Mouse (Mus musculus) stomach, embryonic 14.5 days (tissue): ENCODE data around the gene L1td1. TPM values are rescaled to one million over a fixed set of nuclear protein-coding genes. Genes with fewer than 3 reads are reported as not detected.

Experiments used
- ATAC-seq: fragments of 200-750 bp; cut with Nextera tagmentation; 2 replicates; pipeline ENCODE4 v1.8.0; 2017; ENCODE audit warnings: low read depth, moderate TSS enrichment; ENCODE audit not compliant: insufficient number of reproducible peaks, insufficient read depth, low FRiP score
- H3K27ac ChIP-seq: fragments of 300-500 bp; sonication (generic); 2 replicates; pipeline ENCODE4 v1.5.1; 2014; ENCODE audit warnings: mild to moderate bottlenecking, low read length, moderate library complexity, mixed read lengths
- H3K27me3 ChIP-seq: fragments of 300-500 bp; sonication (generic); 2 replicates; pipeline ENCODE4 v1.6.1; 2014; ENCODE audit warnings: low read length, control low read depth, mixed read lengths; ENCODE audit not compliant: control insufficient read depth, insufficient read depth
- H3K36me3 ChIP-seq: fragments of 300-500 bp; sonication (generic); 2 replicates; pipeline ENCODE4 v1.6.1; 2014; ENCODE audit warnings: mild to moderate bottlenecking, control low read depth, low read length, moderate library complexity, mixed read lengths; ENCODE audit not compliant: control insufficient read depth, insufficient read depth
- H3K4me1 ChIP-seq: fragments of 300-500 bp; sonication (generic); 2 replicates; pipeline ENCODE4 v1.6.1; 2014; ENCODE audit warnings: low read length, control low read depth, mixed read lengths; ENCODE audit not compliant: control insufficient read depth, insufficient read depth
- H3K4me2 ChIP-seq: fragments of 300-500 bp; sonication (generic); replicated peaks from 2 replicates; pipeline ENCODE4 v1.6.1; 2014; ENCODE audit warnings: low read depth, low read length, control low read depth
- H3K4me3 ChIP-seq: fragments of 300-500 bp; sonication (generic); 2 replicates; pipeline ENCODE4 v1.5.1; 2014; ENCODE audit warnings: low read depth, low read length, control low read depth
- H3K9ac ChIP-seq: fragments of 300-500 bp; sonication (generic); replicated peaks from 2 replicates; pipeline ENCODE4 v1.6.1; 2014; ENCODE audit warnings: low read depth, mild to moderate bottlenecking, control low read depth, low read length, moderate library complexity, mixed read lengths
- H3K9me3 ChIP-seq: fragments of 300-500 bp; sonication (generic); 2 replicates; pipeline ENCODE4 v1.6.1; 2016; ENCODE audit warnings: low read depth, low read length, control low read depth; ENCODE audit not compliant: control insufficient read depth
- WGBS: fragments of 180-500 bp; shearing (Covaris S2); extraction: QIAGEN DNeasy Blood & Tissue Kit; methylation state at CpG from one replicate; pipeline ENCODE4 v1.1.7; 2014; 5-methylcytosine and 5-hydroxymethylcytosine counted together
- polyA plus RNA-seq: library from polyadenylated mRNA; unstranded; fragments of >200 nt; fragmentation: Nextera tagmentation; extraction: Ambion mirVana; gene quantifications from 2 replicates; pipeline ENCODE4 v1.2.1, GENCODE M21; 2014

Gene L1td1
- polyA plus RNA-seq, 1 experiment from 2014 or later, result 0.41 TPM

- no peaks in the 10 kb centered on the region for H3K36me3 ChIP-seq
- H3K4me1 ChIP-seq, result peaks cover 6% of the 10 kb centered on the region; the same call in 1 of the 2 replicates
- H3K9me3 ChIP-seq, result no peaks in the 10 kb centered on the region
- H3K27ac ChIP-seq, result no peak overlapping the region
- ATAC-seq, result no peak
- 33% methylated on average over 4 of the region's 4 CpGs for WGBS
- H3K4me2 ChIP-seq, result no peak overlapping the region
- H3K9ac ChIP-seq, result no peak overlapping the region
- H3K27me3 ChIP-seq, result no peaks in the 10 kb centered on the region
- H3K4me3 ChIP-seq, result no peak overlapping the region
Observed at GRCm38 (mm10) chr4:98725439-98725838, 1.1 kb upstream of the L1td1 start.

DNA sequence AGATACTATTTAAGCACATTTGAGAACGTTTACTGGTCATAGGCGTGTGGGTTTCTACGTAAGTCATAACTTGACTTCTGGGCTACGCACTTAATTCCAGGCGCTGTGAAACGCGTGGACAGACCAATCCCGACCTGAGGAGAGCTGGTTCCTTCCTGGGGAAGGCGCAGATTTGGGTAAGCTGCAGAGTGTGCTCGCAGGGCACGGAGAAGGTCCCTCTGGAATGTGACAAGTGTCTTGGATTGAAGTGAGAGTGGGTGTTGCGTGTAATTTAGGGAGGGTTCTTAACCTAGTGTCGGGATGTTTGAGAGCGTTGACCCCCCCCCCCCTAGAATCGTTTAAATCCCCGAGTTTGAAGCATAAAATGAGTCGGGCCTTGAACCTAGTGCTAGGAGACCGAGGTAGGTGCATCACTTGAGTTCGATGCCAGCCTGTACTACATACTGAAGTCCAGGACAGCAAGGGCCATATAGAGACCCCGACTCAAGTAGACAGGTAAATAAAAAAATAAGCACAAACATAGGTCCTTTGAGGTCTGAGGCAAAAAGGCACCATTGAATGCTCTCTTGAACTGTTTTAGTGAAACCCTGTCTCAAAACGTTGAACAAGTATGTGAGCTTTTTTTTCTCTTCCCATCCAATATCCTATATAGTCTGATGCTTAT, 893 bp downstream of the L1td1 start:
- ATAC-seq, result no peak
- peak overlapping the region; percentile 28 for H3K4me3 ChIP-seq
- H3K27ac ChIP-seq, result no peak overlapping the region
- no peaks in the 10 kb centered on the region for H3K9me3 ChIP-seq
- no peak overlapping the region; the same call in 1 of the 2 replicates for H3K9ac ChIP-seq
- peaks cover 6% of the 10 kb centered on the region; the same call in 1 of the 2 replicates for H3K4me1 ChIP-seq
- whole genome bisulfite sequencing, result 6% methylated on average over 21 of the region's 21 CpGs
- no peaks in the 10 kb centered on the region for H3K27me3 ChIP-seq
- peak overlapping the region; percentile 68 for H3K4me2 ChIP-seq
- H3K36me3 ChIP-seq, result no peaks in the 10 kb centered on the region

GRCm38 (mm10) chr4:98727959-98728347, 1.4 kb downstream of the L1td1 start:
- Histone ChIP-seq H3K4me2 (peak overlapping the region; percentile 68), H3K4me1 (peaks cover 6% of the 10 kb centered on the region; the same call in 1 of the 2 replicates), H3K27ac (no peak overlapping the region), H3K36me3 (no peaks in the 10 kb centered on the region), H3K9me3 (no peaks in the 10 kb centered on the region), H3K27me3 (no peaks in the 10 kb centered on the region), H3K9ac (no peak overlapping the region), H3K4me3 (peak overlapping the region; percentile 28; the same call in 1 of the 2 replicates)
- WGBS, result 3% methylated on average over 10 of the region's 10 CpGs
- no peak for ATAC-seq

DNA sequence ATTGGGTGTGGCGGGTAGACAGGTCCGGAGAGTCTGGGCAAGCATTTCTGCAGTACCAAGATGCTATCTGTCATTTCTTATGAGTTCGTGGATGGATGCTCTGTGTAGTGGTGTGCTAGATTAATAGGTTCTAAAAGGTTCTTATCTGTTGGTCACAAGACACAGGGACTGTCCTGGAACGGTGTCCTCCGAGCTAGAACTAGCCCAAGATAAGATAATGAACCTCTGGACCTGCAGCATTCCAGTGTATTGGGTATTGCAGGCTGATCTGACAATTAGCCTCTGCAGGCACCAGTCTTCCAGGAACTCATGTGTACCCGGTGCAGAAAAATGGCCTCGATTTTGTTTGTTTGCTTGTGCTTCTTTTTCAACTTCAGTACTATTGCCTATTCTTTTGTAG, 2.2 kb downstream of the L1td1 start:
- Histone ChIP-seq H3K27me3 (no peaks in the 10 kb centered on the region), H3K9ac (no peak overlapping the region), H3K27ac (no peak overlapping the region), H3K4me3 (no peak overlapping the region), H3K4me1 (peaks cover 6% of the 10 kb centered on the region; the same call in 1 of the 2 replicates), H3K36me3 (no peaks in the 10 kb centered on the region), H3K9me3 (no peaks in the 10 kb centered on the region), H3K4me2 (no peak overlapping the region)
- ATAC-seq, result no peak
- WGBS, result 55% methylated on average over 7 of the region's 7 CpGs

- no peaks in the 10 kb centered on the region for H3K4me1 ChIP-seq
- H3K4me3 ChIP-seq, result no peak overlapping the region
- H3K36me3 ChIP-seq, result no peaks in the 10 kb centered on the region
- H3K9ac ChIP-seq, result no peak overlapping the region
- H3K27me3 ChIP-seq, result no peaks in the 10 kb centered on the region
- H3K27ac ChIP-seq, result no peak overlapping the region
- 94% methylated on average over 16 of the region's 16 CpGs for WGBS
- no peaks in the 10 kb centered on the region for H3K9me3 ChIP-seq
- ATAC-seq, result no peak
- H3K4me2 ChIP-seq, result no peak overlapping the region
Observed at GRCm38 (mm10) chr4:98733660-98734059, 7.1 kb downstream of the L1td1 start.

- ATAC-seq, result peak; percentile 42; the same call in 1 of the 2 replicates
- Histone ChIP-seq H3K9me3 (no peaks in the 10 kb centered on the region), H3K4me2 (no peak overlapping the region), H3K9ac (no peak overlapping the region), H3K4me3 (no peak overlapping the region), H3K36me3 (no peaks in the 10 kb centered on the region), H3K27me3 (no peaks in the 10 kb centered on the region), H3K4me1 (0 out of 2 replicates have a peak, but pooled peaks cover 2% of the 10 kb centered on the region), H3K27ac (no peak overlapping the region)
- WGBS, result 38% methylated on average over 2 of the region's 2 CpGs
Observed at GRCm38 (mm10) chr4:98739753-98740152, 13.2 kb downstream of the L1td1 start.

DNA sequence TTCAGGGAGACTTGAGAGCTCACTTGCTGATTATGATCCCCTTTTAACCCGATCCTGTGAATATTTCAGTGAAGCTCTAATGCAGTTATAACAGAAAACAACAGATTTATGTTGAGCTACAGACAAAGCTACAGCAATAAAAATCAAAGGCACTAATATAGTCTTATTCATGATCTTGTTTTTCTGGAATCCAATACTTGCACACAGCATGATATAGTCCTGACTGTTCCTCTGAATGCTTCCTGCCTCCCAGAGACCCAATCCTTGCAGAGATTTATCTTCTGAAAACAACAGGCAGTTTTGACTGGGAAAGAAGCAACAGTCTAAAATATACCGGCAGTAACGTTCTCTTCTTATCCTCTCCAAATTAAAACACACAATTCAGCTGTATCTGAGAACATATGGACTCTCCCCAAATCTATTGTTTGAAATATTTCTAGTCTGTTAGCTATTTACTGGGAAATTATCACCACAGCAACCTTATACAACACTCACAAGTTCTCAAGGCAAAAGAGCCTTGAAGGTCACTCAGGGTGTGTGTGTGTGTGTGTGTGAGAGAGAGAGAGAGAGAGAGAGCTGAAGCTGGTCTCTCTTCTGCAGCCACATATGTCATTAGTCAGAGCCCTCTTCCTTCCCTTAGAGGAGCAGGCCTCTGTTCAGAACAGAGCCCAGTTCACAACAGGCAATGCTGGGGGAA, 16.8 kb downstream of the L1td1 start:
- no peak for ATAC-seq
- H3K9me3 ChIP-seq, result no peaks in the 10 kb centered on the region
- 49% methylated on average over 3 of the region's 3 CpGs for WGBS
- H3K27me3 ChIP-seq, result no peaks in the 10 kb centered on the region
- H3K4me2 ChIP-seq, result no peak overlapping the region
- H3K4me3 ChIP-seq, result no peak overlapping the region
- no peaks in the 10 kb centered on the region for H3K36me3 ChIP-seq
- no peak overlapping the region for H3K9ac ChIP-seq
- peak overlapping the region; percentile 30; the same call in 1 of the 2 replicates for H3K27ac ChIP-seq
- 0 out of 2 replicates have a peak, but pooled peaks cover 2% of the 10 kb centered on the region for H3K4me1 ChIP-seq

DNA sequence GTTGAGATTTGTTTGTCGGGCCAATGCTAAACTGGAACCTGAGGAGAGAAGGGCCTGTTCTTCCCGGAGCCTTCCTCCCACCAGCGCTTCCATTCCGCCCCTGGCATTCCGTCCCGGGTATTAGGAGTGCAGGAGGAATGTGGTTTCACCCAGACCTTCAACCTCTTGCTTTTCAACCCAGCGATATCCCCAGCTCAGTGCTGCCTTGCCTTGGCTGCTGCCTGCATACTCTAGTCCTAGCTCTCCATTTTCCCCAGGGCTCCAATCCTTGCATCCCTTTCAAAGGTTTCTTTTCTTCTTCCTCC, 17.3 kb downstream of the L1td1 start:
- H3K27ac ChIP-seq, result peak overlapping the region; percentile 30; the same call in 1 of the 2 replicates
- H3K27me3 ChIP-seq, result no peaks in the 10 kb centered on the region
- H3K4me3 ChIP-seq, result no peak overlapping the region
- no peak overlapping the region for H3K4me2 ChIP-seq
- H3K9me3 ChIP-seq, result no peaks in the 10 kb centered on the region
- no peak for ATAC-seq
- 20% methylated on average over 7 of the region's 7 CpGs for WGBS
- 0 out of 2 replicates have a peak, but pooled peaks cover 2% of the 10 kb centered on the region for H3K4me1 ChIP-seq
- H3K9ac ChIP-seq, result no peak overlapping the region
- no peaks in the 10 kb centered on the region for H3K36me3 ChIP-seq
